Mouse (Mus musculus) MEL (cell line): ENCODE data around the gene Cd47.

Experiments
- CTCF ChIP-seq, 3 experiments: IDR thresholded peaks in 2 of 3; conservative IDR thresholded peaks in 1 of 3; 2 replicates each; pipeline ENCODE4 v1.5.1; 2011 to 2012; ENCODE audit warnings: low read length in 3 of 3, low read depth in 2 of 3, mild to moderate bottlenecking in 2 of 3, improper control_type of control experiment in 1 of 3, inconsistent platforms in 1 of 3, mixed read lengths in 1 of 3, moderate library complexity in 1 of 3; ENCODE audit not compliant: control insufficient read depth in 1 of 3, insufficient read depth in 1 of 3, poor library complexity in 1 of 3, severe bottlenecking in 1 of 3
- HCFC1 ChIP-seq: IDR thresholded peaks from 2 replicates; pipeline ENCODE4 v1.6.1; 2012; ENCODE audit warnings: low read depth, mild to moderate bottlenecking, inconsistent platforms, low read length, improper control_type of control experiment, moderate library complexity
- POLR2A ChIP-seq, 2 experiments: IDR thresholded peaks; 2 replicates each; pipeline ENCODE4 v1.6.1; 2011 to 2012; ENCODE audit warnings: low read length in 2 of 2, mild to moderate bottlenecking in 2 of 2, control low read depth in 1 of 2, improper control_type of control experiment in 1 of 2, low read depth in 1 of 2, moderate library complexity in 1 of 2; ENCODE audit not compliant: control insufficient read depth in 1 of 2, insufficient read depth in 1 of 2, poor library complexity in 1 of 2
- POLR2AphosphoS2 ChIP-seq: IDR thresholded peaks from 2 replicates; pipeline ENCODE4 v1.6.1; 2011; ENCODE audit warnings: low read length, improper control_type of control experiment
- UBTF ChIP-seq: IDR thresholded peaks from 2 replicates; pipeline ENCODE4 v1.6.1; 2012; ENCODE audit warnings: low read depth, mild to moderate bottlenecking, inconsistent platforms, low read length, improper control_type of control experiment, moderate library complexity, borderline replicate concordance; ENCODE audit not compliant: insufficient read depth
- USF1 ChIP-seq: IDR thresholded peaks from 2 replicates; pipeline ENCODE4 v1.6.1; 2014; ENCODE audit warnings: low read depth, mild to moderate bottlenecking, inconsistent platforms, low read length, improper control_type of control experiment, moderate library complexity
- ZC3H11A ChIP-seq: IDR thresholded peaks from 2 replicates; pipeline ENCODE4 v1.6.1; 2012; ENCODE audit warnings: low read depth, mild to moderate bottlenecking, inconsistent platforms, low read length, improper control_type of control experiment

GRCm38 (mm10) chr16:49798790-49799189 is 1.5 kb upstream of the Cd47 start:
- TF ChIP-seq CTCF (IDR thresholded peaks at IDR 0.05 in 2 of 3, conservative IDR thresholded peaks at IDR 0.05 in 1 of 3; ENCODE audit: control insufficient read depth in 1 of 3, insufficient read depth in 1 of 3, low read depth in 2 of 3, low read length in 3 of 3, poor library complexity in 1 of 3, severe bottlenecking in 1 of 3): no peak
- TF ChIP-seq HCFC1: no peak
- TF ChIP-seq ZC3H11A: no peak
- TF ChIP-seq UBTF: no peak
- TF ChIP-seq POLR2AphosphoS2: no peak
- no peak for TF ChIP-seq USF1
- peak in 1 of 2 experiments; percentile 37; a peak in 1 of 4 replicates for TF ChIP-seq POLR2A (IDR thresholded peaks at IDR 0.05; ENCODE audit: control insufficient read depth in 1 of 2, insufficient read depth in 1 of 2, low read depth in 1 of 2, low read length in 2 of 2, poor library complexity in 1 of 2)
